Mouse (Mus musculus) frontal cortex, adult (tissue): ENCODE measurements at regions not wholly inside any gene's neighbourhood (a gene's known extent, or its start where the extent isn't known, plus 50 kb on each side); places are given as distances from the start of the nearest gene placed in this dataset.
A peak's percentile ranks its signal among the peaks of the same experiment; 100 is the strongest.

Experiments
- ATAC-seq: cut with Nextera tagmentation; 2 replicates; pipeline ENCODE4 v1.9.2; 2017; ENCODE audit warnings: mild to moderate bottlenecking, moderate library complexity, mixed read lengths; ENCODE audit not compliant: low TSS enrichment

DNA sequence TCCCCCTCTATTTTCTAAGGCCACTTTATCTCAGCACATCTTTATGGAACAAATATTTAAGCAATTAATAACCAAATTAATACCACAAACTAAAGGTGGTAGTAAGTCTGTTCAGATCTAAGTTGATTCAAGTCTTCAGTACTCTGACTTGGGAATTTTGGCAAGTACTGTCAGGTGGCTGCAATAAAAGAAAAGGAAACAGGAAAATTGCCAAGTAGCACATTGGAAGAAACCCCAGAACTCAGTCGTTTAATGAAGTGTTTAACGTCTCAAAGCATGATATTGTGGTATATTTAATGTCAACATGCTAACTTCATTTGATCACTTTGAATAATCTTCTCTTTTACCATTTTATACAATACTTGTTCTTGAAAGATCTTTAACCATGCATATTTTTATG lies 142.2 kb downstream of the Gm11146 start:
- no peak for ATAC-seq

DNA sequence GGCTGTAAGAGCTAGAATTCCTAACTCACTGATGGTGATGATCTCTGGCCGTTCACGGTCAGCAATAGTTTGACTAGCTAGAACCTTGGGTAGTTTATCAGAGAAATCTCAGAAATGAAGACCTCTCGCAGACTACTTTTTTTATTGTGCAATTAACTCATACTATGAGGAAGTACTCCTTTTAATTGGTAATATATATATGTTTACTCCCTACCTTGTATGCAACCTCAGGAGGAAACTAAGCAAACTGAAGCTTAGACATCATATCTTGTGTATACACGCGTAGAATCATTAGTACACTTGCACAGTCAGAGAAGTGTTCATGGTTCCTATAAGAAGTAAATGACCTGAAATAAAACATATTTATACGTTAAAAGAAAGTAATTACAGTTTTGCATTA lies 157.2 kb downstream of the Gm11146 start:
- no peak for ATAC-seq

DNA sequence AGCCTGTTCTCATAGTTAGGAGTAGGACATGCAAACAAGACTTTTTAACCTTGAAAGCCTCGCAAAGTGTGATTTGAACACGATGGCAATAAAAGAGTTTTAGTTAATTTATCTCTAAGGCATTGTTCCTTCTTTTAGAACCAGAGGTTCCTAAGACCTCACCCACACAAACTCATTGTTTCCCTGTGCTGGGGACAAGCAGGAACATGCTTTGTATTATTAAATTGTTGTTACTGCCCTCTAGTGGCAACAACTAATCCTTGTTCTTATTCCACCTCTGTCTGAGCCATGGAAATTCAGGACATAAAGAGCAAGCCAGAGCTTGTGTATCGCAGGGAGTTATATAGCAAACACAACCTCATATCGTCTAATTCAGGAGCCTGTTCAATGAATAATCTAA lies 157.9 kb downstream of the Gm11146 start:
- peak; percentile 92 for ATAC-seq

DNA sequence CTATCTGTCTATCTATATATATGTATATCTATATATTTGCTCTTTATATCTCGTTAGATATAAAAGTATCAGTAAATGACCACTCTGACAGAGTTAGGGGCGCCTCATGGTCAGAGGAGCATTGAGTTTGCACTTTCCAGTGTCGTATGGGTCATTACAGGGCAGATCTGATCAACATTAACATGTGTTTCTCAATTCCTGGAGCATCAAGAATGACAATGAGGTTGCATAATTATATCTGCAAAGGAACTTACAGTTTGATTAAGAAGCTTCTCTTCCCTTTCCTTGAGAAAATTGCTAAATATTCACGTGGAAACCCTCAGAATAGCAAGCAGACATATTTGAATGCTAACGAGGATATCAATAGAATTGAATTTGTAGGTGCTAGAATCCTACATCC lies 158.6 kb downstream of the Gm11146 start:
- ATAC-seq = no peak

DNA sequence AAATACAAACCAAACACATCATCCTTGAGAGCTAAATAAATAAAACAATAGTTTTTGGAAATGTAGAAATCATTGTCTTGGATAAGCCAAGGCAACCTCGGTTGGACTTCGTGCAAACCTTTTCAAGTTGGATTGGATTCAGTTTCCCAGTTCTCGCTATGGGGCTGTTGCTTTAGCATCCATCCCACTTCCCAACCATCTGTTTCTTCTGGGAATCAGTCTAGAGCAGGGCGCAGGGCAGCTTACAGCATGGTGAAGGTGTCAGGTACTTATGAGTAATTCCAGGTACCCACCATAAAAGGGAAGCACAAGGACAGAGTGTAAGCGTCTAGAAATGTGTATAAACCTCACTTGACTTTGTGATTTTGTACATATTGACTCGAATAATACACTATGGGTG lies 159.0 kb downstream of the Gm11146 start:
- no peak for ATAC-seq

DNA sequence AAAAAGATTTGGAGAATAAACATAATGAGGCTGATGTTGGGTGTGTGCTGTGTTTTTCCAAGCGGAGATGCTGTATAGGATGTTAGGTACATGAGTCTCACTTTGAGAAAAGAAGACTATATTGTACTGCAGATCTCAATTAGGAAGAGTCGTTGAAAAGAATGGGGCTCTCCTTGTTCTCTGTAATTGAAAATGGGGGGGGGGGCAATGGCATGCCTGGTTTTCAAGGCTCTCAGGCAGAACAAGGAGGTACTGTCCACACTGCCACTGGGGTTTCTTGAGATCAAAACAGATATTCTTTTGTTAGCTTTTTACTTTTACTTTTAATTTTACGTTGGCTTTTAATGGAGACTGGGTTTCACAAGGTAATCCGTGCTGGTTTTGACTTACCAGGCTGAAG lies 170.5 kb downstream of the Gm11146 start:
- ATAC-seq = no peak

DNA sequence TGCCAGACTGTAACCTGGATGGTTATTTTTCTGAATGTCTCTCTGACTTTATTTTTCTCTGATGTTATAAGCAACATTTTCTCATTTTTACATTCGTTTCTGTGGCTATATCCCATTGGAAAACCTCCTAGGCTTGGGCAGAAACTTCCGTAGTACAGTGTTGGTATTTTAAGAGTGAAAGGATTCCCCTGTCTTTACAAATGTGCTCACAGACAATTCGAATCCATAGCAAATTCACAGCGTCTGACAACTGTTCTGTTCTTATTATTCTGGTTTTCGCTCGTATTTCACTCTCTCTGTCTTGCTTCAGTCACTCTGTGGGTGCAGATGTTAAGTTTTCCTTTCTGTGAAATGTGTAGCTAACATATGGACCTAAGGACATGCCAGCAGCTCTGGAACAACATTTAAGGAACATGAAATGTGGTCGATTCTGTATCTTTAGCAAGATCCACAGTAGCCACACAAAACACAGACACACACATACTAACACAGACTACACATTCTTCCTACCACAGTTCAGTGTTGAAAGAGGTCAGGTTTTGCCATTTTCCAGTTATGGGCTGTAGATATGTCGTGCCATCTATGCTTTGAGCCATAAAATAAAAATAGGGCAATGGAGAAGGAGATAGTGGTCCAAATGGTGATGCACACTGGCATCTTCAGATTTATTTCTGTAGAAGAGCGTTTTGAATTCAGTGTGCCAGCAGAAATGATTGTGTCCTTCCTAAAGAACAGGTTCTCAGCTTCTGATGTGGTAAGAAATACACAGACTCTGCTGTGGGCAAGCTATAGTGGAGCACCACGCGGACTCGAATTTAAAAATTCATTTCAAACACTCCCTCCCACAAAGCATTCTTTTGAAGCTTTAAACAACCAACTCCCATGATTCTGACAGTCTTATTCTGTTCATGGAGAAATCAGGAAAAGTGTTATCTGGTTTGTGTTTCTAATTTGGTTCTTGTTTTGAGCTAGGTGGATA lies 179.2 kb downstream of the Gm11146 start:
- peak; percentile 62 for ATAC-seq

DNA sequence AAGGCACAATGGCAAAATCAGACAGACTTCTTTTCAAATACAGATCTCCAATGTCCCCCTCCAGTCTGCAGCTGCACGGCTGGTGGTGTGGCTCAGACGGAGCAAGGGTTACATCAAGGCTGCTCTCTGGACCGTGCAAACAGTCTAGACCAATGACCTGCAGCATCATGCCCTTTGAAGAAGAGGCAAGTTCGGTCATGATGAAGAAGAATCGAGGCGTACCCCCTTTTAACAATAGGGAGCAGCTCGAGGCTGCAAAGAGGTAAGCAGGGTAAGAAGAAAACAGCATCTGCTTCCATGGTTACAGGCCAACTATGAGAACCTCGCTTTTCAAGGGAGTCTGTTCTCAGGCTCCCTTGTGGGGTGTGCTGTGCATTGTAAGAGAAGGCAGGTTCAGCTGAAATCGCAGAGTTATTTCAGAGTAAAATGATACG lies 180.3 kb downstream of the Gm11146 start:
- ATAC-seq = peak; percentile 53

DNA sequence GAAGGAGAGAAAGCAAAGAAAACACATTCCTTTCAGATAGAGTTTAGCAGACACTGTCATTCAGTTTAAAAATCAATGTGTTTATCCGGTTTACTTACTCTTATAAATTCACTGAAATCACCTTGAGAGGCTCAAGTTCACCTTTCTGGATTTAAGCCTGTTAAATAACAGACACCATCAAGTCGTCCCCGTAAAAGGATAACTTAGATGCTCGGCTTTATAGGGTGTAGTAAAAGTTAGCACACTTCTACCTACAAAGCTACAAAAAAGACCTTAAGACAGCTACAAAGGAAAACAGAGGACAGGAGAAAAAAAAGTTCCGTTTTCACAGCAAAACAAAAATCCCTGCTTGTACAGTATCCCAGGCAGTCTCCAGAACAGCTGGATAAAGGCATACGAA lies 180.9 kb downstream of the Gm11146 start:
- ATAC-seq = no peak

DNA sequence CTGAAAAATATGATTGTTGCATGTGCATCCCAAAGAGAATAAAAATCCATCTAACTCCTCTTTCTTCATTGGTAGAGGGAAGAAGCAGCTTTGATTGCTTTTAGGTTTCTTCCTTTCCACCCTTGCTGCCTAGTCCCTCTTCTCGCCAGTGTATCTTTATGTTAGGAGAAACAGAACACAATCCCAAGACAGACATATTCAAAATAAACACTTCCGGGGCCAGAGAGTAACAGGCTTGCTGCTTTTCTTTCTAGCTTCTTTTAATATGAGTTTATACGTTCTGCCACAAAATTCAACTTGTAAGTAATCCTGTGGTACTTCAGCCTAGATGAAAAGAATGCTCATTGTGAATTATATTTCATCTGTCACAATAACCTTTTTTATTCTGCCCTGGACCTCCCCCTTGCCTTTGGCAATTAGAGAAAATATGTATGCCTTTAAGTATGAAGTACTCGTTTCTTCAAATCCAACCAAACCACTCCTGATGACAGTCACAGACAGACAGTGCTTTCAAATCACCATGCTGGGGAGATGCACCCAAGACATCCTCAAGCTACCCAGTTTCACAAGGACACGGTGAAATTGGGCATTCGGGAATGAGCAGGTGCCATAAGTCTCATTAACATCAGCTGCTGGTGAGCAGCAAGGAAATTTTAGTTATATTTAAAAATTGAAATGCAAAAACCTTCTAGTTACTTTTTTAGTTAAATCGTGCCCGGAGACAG lies 181.6 kb downstream of the Gm11146 start:
- ATAC-seq = no peak

DNA sequence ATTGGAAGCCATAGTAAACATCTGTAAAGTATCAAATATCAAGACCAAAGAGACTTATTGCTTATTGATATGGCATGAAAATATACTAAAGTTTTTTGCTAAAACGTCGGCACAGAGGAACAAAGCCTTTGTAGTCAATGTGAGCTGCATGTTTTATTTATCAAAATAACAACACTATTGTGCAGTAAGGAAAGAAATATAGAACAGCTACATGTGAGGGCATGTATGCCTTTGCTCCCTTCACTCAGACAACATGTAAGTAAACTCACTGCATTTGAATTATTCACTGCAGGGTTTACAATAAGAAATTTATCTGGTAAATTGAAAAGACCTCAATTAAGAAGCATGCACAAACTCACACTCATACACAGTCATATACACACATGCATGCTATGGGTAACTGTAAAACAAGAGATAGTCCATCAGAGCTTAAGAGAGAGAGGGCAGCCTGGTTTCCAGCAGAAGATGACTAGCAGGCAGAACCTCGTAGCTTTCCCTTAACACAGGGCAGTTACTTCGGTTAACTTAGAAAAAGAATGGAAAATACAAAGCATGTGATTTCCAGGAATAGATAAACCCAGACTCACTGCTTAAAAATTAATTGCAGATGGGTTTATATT lies 182.7 kb downstream of the Gm11146 start:
- no peak for ATAC-seq

DNA sequence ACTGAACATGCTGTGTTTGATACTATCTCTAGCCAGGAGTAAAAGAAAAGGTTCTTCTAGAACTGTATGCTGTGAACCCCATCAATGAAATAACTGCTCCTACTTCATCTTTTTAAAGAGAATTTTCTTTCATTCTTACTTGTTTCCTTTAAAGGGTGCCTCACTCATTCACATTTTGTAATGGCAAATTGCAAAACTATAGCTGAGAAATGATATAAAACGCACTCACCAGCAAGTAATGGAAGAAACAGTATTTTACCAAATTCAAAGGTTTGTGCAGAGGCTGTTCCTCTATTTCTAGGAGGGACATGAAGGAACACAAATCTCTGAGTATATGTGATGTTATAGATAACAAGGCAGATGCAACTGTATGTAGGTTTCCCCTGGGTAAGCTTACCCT lies 183.4 kb downstream of the Gm11146 start:
- no peak for ATAC-seq

DNA sequence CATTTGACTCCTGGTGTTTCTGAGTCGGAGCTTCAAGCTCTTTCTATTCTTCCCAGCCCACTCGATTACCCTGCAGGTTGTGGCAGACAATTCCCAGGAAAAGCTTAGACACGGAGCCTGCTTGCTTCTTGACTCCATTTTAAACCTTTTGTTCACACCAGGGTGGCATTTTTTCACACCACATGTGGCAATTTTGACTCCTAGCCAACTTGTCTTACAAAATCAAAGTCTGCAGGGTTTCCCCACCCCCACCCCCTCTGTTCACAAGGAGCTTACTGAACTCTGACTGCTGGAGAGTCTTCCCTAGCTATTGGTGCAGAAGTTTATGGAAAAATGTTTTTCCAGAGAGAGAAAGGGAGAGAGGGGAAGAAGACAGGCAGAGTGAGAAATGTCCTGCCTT lies 184.1 kb downstream of the Gm11146 start:
- 0 out of 2 replicates have a peak, but pooled peaks have one; percentile 29 for ATAC-seq

DNA sequence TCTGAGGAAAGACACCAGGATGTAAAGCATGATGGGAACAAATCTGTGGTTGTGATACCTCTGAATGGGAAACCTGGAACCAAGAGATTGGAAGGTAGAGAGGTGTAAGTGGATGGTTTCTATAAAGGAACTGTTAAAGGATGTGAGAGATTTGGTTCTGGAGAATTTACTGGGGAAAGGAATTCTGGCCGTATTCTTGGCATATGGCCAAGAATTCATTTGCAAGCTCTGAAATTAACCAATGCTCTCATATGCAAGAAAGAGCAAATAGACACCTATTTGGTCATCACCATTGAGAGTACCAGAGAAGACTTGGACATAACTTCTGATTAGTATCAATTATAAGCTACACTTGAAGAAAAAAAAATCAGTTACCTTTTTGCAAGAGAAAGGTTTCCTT lies 187.3 kb downstream of the Gm11146 start:
- ATAC-seq = no peak

DNA sequence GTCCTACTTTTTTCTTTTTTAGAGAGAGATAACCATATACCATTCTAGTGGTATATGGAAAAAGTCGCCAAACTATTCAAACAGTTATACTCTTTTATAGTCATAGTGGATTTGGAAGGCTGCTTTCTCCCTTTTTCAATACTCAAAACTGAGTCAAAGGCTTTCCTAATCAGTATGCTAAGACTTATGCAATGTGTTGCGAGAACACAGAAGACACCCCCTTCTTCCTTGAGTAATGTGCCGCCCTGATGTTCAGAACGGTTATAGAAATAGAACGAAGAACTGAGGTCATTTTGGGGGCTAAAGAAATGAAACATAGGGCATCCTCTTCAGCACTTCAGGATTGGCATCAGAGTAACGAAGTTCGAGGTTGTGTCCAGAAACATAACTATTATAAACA lies 192.7 kb downstream of the Gm11146 start:
- ATAC-seq = peak; percentile 90

DNA sequence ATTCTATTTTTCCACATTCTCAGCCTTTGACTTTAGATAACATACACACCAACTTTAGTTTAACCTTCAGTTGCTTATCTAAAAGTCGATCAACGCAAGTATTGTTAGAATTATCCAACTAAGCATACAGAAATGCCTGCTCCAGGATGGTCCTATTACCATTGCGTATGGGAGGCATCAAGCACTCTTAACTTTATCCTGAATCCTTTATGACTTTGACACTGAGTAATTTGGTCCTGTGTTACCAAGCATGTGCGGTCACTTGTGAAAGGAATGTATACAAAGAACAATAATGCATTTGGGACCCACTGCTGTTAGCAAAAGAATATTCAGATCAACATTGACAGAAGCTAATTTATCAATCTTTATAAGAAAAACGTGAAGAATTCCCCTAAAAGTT lies 194.9 kb downstream of the Gm11146 start:
- no peak for ATAC-seq

DNA sequence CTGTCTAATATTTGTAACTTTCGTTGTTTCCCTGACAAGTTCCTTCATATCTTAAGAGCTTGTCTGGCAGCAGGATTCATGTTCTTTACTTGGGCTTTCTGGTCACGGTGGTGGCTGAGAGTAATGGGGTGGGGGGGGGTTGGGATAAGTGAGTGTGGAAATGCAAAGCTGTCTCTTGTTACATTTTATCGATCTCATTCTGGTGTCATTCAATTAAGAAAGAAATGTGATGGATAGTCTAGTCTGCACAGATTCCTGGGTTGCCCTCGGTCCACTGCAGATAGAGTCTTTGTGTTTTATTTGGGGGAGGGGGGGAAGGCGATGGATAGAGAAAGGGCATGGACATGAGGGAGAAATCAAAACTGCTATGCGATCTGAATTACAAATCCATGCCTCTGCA lies 196.0 kb downstream of the Gm11146 start:
- no peak for ATAC-seq

DNA sequence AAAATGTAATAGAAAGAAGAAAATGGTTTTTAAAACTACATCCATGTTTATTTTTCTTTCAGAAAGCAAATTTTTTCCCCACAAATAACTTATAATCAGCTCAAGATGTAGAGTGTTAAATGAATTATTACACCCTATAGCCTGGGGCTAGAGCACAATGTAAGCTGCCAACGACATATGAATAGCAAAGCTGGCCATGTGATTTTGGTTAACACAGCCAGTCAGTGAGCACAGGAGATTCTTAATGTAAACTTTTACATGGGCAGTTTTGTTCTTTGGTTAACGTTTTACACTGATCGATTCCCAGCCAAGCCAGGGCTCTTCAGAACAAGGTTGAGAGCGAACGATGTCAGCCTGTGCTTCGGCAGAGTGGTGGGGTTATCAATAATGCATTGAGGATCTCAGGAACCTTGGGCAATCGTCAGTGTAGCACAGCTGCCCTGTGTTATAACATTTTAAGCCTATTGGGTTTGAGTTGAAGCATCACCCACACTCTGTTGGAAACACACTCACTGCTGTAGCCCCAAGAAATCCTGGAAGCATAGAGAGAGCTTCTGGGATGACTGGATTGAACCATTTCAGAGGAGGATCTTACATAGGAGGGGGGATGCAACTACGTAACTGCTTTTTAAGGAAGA lies 196.6 kb downstream of the Gm11146 start:
- ATAC-seq = no peak

DNA sequence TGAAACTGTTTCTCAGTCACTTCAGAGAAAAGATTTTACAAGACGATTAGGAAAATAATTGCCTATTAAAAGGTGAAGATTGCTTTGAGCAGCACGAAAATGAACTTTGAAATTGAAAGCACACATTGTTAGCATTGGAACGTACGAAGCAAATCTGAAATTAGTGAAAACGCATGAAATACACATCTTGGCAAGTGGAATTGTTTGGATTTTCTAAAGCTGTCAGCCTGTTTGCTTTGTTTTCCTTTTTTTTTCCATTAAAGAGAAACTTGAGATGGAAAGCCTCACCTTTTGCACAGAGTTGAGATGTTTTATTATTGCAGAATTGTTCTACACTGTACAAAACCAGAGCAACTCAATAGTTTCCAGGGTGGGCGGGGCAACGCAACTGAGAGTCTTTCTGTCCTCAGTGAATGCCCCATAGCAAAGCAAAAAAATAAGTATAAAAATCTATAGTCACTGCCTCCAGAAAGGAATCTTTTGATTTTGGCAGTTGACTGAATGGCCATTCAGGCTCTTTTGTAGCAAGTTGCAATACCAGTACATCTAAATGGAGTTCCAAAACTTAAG lies 199.1 kb downstream of the Gm11146 start:
- ATAC-seq = no peak

DNA sequence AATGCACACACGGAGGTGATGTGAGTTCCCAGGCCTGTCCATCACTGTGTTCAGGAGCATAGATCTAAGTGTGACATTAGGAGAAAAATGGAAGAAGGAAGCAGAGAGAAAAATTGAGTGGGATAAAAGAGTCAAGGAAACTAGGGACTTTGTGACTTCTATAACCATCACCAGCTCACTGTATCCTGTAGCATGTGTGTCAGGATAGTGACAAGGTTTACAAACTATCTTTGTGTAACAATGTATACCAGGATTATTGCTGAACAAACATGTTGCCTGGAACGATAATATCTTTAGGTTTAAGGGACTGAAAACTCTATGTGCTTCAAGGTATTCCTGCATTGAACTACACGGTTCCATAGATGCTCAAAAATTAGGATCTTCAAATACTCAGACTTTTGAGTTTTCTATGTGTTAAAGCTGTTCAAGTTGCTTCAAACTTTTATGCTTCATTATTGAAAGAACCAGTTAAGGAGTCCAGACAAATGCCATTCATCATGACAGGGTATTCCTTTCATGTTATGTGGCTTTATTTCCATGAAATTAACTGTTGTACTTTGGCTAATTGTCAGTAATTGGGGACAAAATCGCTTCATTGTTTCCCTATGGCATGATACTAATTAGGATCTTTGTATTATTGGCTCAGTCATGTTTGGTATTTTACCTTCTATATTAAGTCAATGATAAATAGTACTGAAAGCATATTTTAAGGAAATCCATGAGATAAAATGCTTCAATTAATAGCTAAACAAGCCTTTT lies 200.5 kb downstream of the Gm11146 start:
- no peak for ATAC-seq
